Mouse (Mus musculus): ENCODE measurements around the gene Htr2b. TPM values are rescaled to one million over a fixed set of nuclear protein-coding genes. Genes with fewer than 3 reads are reported as not detected.

Gene Htr2b
- total and polyA plus RNA-seq, 3 experiments, result 0.50 to 0.62 (median 0.61) TPM

DNA sequence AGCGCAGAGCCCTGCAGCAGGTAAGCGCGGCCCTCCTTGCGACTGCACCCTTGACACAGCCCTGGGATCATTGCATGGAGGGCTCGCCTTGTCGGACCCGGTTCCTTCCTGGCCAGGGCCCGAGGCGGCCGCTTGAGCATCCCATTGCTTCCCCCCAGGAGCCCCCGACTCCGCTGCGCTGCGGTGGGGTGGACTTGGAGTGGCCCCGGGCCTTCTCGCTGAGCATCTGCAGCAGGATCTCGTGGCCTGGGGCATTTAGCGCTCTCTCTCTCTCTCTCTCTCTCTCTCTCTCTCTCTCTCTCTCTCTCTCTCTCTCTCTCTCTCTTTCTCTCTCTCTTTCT, 43.0 kb upstream of the Htr2b start:
- no peak for DNase-seq
- Histone ChIP-seq H3K9ac (ENCODE audit: low read depth, low read length) (peak overlapping the region; percentile 60), H3K27me3 (ENCODE audit: control insufficient read depth, insufficient read depth, low read length) (no peaks in the 10 kb centered on the region), H3K27ac (peak overlapping the region; percentile 73), H3K79me2 (replicated peaks; ENCODE audit: control insufficient read depth, insufficient read depth, low read length) (no peaks in the 10 kb centered on the region), H3K36me3 (ENCODE audit: control insufficient read depth, insufficient read depth, low read length) (no peaks in the 10 kb centered on the region), H3K4me3 (peak overlapping the region; percentile 91), H3K4me1 (ENCODE audit: control insufficient read depth, insufficient read depth, low read length) (peaks cover 3% of the 10 kb centered on the region; the same call in 1 of the 2 replicates)
- WGBS, result under 1% methylated on average over 18 of the region's 18 CpGs
- TF ChIP-seq POLR2A (IDR thresholded peaks at IDR 0.05; ENCODE audit: insufficient read depth, low read depth, low read length), result no peak
- no peak for TF ChIP-seq CTCF (IDR thresholded peaks at IDR 0.05)
- TF ChIP-seq EP300 (IDR thresholded peaks at IDR 0.05; ENCODE audit: insufficient read depth, low read depth, low read length), result no peak
- intact Hi-C loops (cut with DNase I), result loop anchor here (5.0 kb wide), 1 partner anchor 92 kb away; the partner anchor contains the start of gene Psmd1

- intact Hi-C loops (cut with DNase I), result loop anchor here (5.0 kb wide), 1 partner anchor 92 kb away; the partner anchor contains the start of gene Psmd1
- H3K4me1 ChIP-seq (ENCODE audit: control insufficient read depth, insufficient read depth, low read length), result peaks cover 3% of the 10 kb centered on the region; the same call in 1 of the 2 replicates
- WGBS, result 3% methylated on average over 40 of the region's 40 CpGs
- H3K9ac ChIP-seq (ENCODE audit: low read depth, low read length), result peak within 1 kb of the TSS; percentile 60
- no peaks in the 10 kb centered on the region for H3K27me3 ChIP-seq (ENCODE audit: control insufficient read depth, insufficient read depth, low read length)
- peak; percentile 92 to 96 for DNase-seq
- TF ChIP-seq EP300 (IDR thresholded peaks at IDR 0.05; ENCODE audit: insufficient read depth, low read depth, low read length) (peak; percentile 83), CTCF (IDR thresholded peaks at IDR 0.05) (no peak), POLR2A (IDR thresholded peaks at IDR 0.05; ENCODE audit: insufficient read depth, low read depth, low read length) (peak; percentile 99)
- H3K79me2 ChIP-seq (replicated peaks; ENCODE audit: control insufficient read depth, insufficient read depth, low read length), result no peaks in the 10 kb centered on the region
- peak within 1 kb of the TSS; percentile 91 for H3K4me3 ChIP-seq
- H3K36me3 ChIP-seq (ENCODE audit: control insufficient read depth, insufficient read depth, low read length), result no peaks in the 10 kb centered on the region
- H3K27ac ChIP-seq, result peak within 1 kb of the TSS; percentile 73
Observed at GRCm38 (mm10) chr1:86154133-86154823, 42.5 kb upstream of the Htr2b start, which contains the start of gene Armc9. Armc9 (plus strand) TSS chr1:86154780.

GRCm38 (mm10) chr1:86152618-86153017, 40.8 kb upstream of the Htr2b start:
- intact Hi-C loops (cut with DNase I), result loop anchor here (5.0 kb wide), 1 partner anchor 90 kb away; the partner anchor contains the start of gene Psmd1

DNA sequence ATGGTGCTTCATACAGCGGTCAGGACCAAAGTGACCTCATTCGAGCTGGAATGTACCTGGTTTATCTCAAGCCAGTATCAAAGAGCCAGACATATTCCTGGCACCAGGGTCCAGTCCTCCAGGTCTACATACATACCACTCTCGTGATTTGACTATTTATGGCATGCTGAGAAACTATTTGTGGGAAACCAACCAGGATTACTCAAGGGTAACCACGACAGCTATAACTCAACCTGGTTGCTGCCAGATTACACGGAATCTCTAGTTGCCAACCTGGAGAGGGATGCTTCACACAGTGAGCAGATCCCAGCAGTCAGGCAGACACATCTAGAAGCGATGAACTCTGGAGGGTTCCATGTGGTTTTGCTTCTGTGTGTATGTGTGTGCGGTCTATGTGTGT, 39.6 kb upstream of the Htr2b start:
- H3K27ac ChIP-seq, result no peak overlapping the region
- H3K4me1 ChIP-seq (ENCODE audit: control insufficient read depth, insufficient read depth, low read length), result peaks cover 3% of the 10 kb centered on the region; the same call in 1 of the 2 replicates
- H3K4me3 ChIP-seq, result no peak overlapping the region
- H3K36me3 ChIP-seq (ENCODE audit: control insufficient read depth, insufficient read depth, low read length), result no peaks in the 10 kb centered on the region
- 51% methylated on average over 7 of the region's 7 CpGs for WGBS
- H3K27me3 ChIP-seq (ENCODE audit: control insufficient read depth, insufficient read depth, low read length), result no peaks in the 10 kb centered on the region
- no peak overlapping the region for H3K9ac ChIP-seq (ENCODE audit: low read depth, low read length)
- no peaks in the 10 kb centered on the region for H3K79me2 ChIP-seq (replicated peaks; ENCODE audit: control insufficient read depth, insufficient read depth, low read length)
- TF ChIP-seq POLR2A (IDR thresholded peaks at IDR 0.05; ENCODE audit: insufficient read depth, low read depth, low read length) (no peak), EP300 (IDR thresholded peaks at IDR 0.05; ENCODE audit: insufficient read depth, low read depth, low read length) (no peak), CTCF (IDR thresholded peaks at IDR 0.05) (no peak)
- DNase-seq, result no peak
- intact Hi-C loops (cut with DNase I), result loop anchor here (5.0 kb wide), 1 partner anchor 89 kb away; the partner anchor contains the start of gene Psmd1

More at GRCm38 (mm10) chr1:86152618-86153017, 40.8 kb upstream of the Htr2b start:
- WGBS, result 87% methylated on average over 1 of the region's 1 CpGs
- H3K79me2 ChIP-seq (replicated peaks; ENCODE audit: control insufficient read depth, insufficient read depth, low read length), result no peaks in the 10 kb centered on the region
- DNase-seq, result no peak
- TF ChIP-seq EP300 (IDR thresholded peaks at IDR 0.05; ENCODE audit: insufficient read depth, low read depth, low read length) (no peak), POLR2A (IDR thresholded peaks at IDR 0.05; ENCODE audit: insufficient read depth, low read depth, low read length) (no peak), CTCF (IDR thresholded peaks at IDR 0.05) (peak; percentile 43)
- no peak overlapping the region for H3K27ac ChIP-seq
- H3K27me3 ChIP-seq (ENCODE audit: control insufficient read depth, insufficient read depth, low read length), result no peaks in the 10 kb centered on the region
- H3K9ac ChIP-seq (ENCODE audit: low read depth, low read length), result no peak overlapping the region
- peaks cover 3% of the 10 kb centered on the region; the same call in 1 of the 2 replicates for H3K4me1 ChIP-seq (ENCODE audit: control insufficient read depth, insufficient read depth, low read length)
- H3K36me3 ChIP-seq (ENCODE audit: control insufficient read depth, insufficient read depth, low read length), result no peaks in the 10 kb centered on the region
- H3K4me3 ChIP-seq, result no peak overlapping the region

- no peak overlapping the region for H3K4me3 ChIP-seq
- 73% methylated on average over 6 of the region's 6 CpGs for WGBS
- peaks cover 3% of the 10 kb centered on the region; the same call in 1 of the 2 replicates for H3K4me1 ChIP-seq (ENCODE audit: control insufficient read depth, insufficient read depth, low read length)
- H3K27ac ChIP-seq, result no peak overlapping the region
- no peak for DNase-seq
- H3K27me3 ChIP-seq (ENCODE audit: control insufficient read depth, insufficient read depth, low read length), result no peaks in the 10 kb centered on the region
- no peaks in the 10 kb centered on the region for H3K36me3 ChIP-seq (ENCODE audit: control insufficient read depth, insufficient read depth, low read length)
- TF ChIP-seq CTCF (IDR thresholded peaks at IDR 0.05), result no peak
- no peak for TF ChIP-seq POLR2A (IDR thresholded peaks at IDR 0.05; ENCODE audit: insufficient read depth, low read depth, low read length)
- TF ChIP-seq EP300 (IDR thresholded peaks at IDR 0.05; ENCODE audit: insufficient read depth, low read depth, low read length), result no peak
- H3K9ac ChIP-seq (ENCODE audit: low read depth, low read length), result no peak overlapping the region
- intact Hi-C loops (cut with DNase I), result loop anchor here (5.0 kb wide), 1 partner anchor 89 kb away; the partner anchor contains the start of gene Psmd1
- H3K79me2 ChIP-seq (replicated peaks; ENCODE audit: control insufficient read depth, insufficient read depth, low read length), result no peaks in the 10 kb centered on the region
Observed at GRCm38 (mm10) chr1:86150929-86151328, 39.2 kb upstream of the Htr2b start.

- 38% methylated on average over 9 of the region's 9 CpGs for WGBS
- intact Hi-C loops (cut with DNase I), result no loop called here
- H3K27ac ChIP-seq, result no peak overlapping the region
Observed at GRCm38 (mm10) chr1:86148161-86148560, 36.4 kb upstream of the Htr2b start.

More at GRCm38 (mm10) chr1:86148161-86148560, 36.4 kb upstream of the Htr2b start:
- TF ChIP-seq EP300 (IDR thresholded peaks at IDR 0.05; ENCODE audit: insufficient read depth, low read depth, low read length) (no peak), CTCF (IDR thresholded peaks at IDR 0.05) (no peak), POLR2A (IDR thresholded peaks at IDR 0.05; ENCODE audit: insufficient read depth, low read depth, low read length) (no peak)
- Histone ChIP-seq H3K79me2 (replicated peaks; ENCODE audit: control insufficient read depth, insufficient read depth, low read length) (no peaks in the 10 kb centered on the region), H3K27me3 (ENCODE audit: control insufficient read depth, insufficient read depth, low read length) (no peaks in the 10 kb centered on the region), H3K4me3 (no peak overlapping the region), H3K4me1 (ENCODE audit: control insufficient read depth, insufficient read depth, low read length) (no peaks in the 10 kb centered on the region), H3K36me3 (ENCODE audit: control insufficient read depth, insufficient read depth, low read length) (no peaks in the 10 kb centered on the region), H3K9ac (ENCODE audit: low read depth, low read length) (no peak overlapping the region)
- DNase-seq, result no peak
